8 mouse cellular contexts compared by ENCODE assay signal in the genomic region with DNA sequence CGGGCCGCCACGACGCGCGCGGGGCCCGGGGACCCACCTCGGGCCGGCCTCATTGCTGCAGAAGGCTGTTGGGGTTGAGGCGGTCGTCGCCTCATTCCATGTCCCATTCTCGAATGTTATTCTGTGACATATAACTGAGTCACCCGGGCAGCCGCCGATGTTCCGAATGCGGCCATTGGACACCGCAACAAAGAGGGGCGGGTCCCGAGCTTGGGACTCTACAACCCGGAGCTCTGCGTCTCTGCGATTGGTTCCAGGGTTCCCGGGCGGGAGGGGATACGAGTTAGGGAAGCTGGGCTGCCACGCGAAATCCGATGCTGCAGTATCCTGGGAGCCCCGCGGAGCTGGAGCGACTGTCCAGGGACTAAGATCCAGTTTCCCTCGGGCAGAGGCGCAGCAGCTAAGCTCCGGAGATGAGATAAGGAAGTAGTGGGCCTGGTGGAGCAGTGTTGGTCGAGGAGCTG. TPM values are rescaled to one million over a fixed set of nuclear protein-coding genes. Genes with fewer than 3 reads are reported as not detected.
DNase-seq lines count a peak whose midpoint lies in the region; ATAC-seq and TF ChIP-seq lines count a peak whose summit lies in the region.

A gene (minus strand): TSS at position 197 of the 464 bp plus-strand sequence.

- H3K4me1 ChIP-seq in ES-E14 (ENCODE audit: control insufficient read depth in 2 of 2, insufficient read depth in 2 of 2, low read length in 2 of 2, poor library complexity in 1 of 2): no peaks in the 10 kb centered on the region
- peaks cover 13% of the 10 kb centered on the region for H3K4me1 ChIP-seq in forebrain, embryonic 14.5 days (ENCODE audit: control insufficient read depth, insufficient read depth, low read length)
- peaks cover 16% of the 10 kb centered on the region for H3K4me1 ChIP-seq in heart, postnatal 0 days (ENCODE audit: control insufficient read depth, insufficient read depth)
- peaks cover 13% of the 10 kb centered on the region for H3K4me1 ChIP-seq in liver, embryonic 13.5 days (replicated peaks)

- H3K4me2 ChIP-seq in forebrain, embryonic 14.5 days (ENCODE audit: low read length): peak within 1 kb of the TSS; percentile 94
- peak within 1 kb of the TSS; percentile 97 for H3K4me2 ChIP-seq in heart, postnatal 0 days (ENCODE audit: low read depth, low read length)
- H3K4me2 ChIP-seq in liver, embryonic 13.5 days: peak within 1 kb of the TSS; percentile 68

- peak; percentile 83 for DNase-seq in ES-E14 (ENCODE audit: low read depth, low spot score)
- DNase-seq in c-Kit-positive CD71-negative TER-119-negative erythroid progenitor cells, embryonic 14.5 days (ENCODE audit: low read depth): peak; percentile 59
- peak; percentile 98 for DNase-seq in forebrain, embryonic 14.5 days (ENCODE audit: low spot score)
- peak; percentile 87 for DNase-seq in heart, postnatal 0 days (ENCODE audit: low spot score)
- DNase-seq in kidney, postnatal 36 days: peak; percentile 73 to 77
- peak; percentile 8 for DNase-seq in liver, embryonic 13.5 days
- peak; percentile 91 for DNase-seq in neural tube, embryonic 10.5 days (ENCODE audit: extremely low spot score, low spot score)
- peak; percentile 79 for DNase-seq in testis, postnatal 10 days (ENCODE audit: low spot score)

- no peaks in the 10 kb centered on the region for H3K27me3 ChIP-seq in forebrain, embryonic 14.5 days (replicated peaks; ENCODE audit: control insufficient read depth, insufficient read depth, low read length)
- H3K27me3 ChIP-seq in heart, postnatal 0 days (ENCODE audit: control insufficient read depth, insufficient read depth, low read length): no peaks in the 10 kb centered on the region
- H3K27me3 ChIP-seq in liver, embryonic 13.5 days: peaks cover 79% of the 10 kb centered on the region

- H3K36me3 ChIP-seq in ES-E14 (ENCODE audit: control insufficient read depth, insufficient read depth, low read length, poor library complexity, severe bottlenecking): no peaks in the 10 kb centered on the region
- peaks cover 11% of the 10 kb centered on the region for H3K36me3 ChIP-seq in forebrain, embryonic 14.5 days (ENCODE audit: control insufficient read depth, insufficient read depth, low read length)
- no peaks in the 10 kb centered on the region for H3K36me3 ChIP-seq in heart, postnatal 0 days (replicated peaks; ENCODE audit: control insufficient read depth, insufficient read depth, low read length)
- no peaks in the 10 kb centered on the region for H3K36me3 ChIP-seq in liver, embryonic 13.5 days

- H3K9me3 ChIP-seq in ES-E14 (ENCODE audit: control insufficient read depth, insufficient read depth, low read depth, low read length): no peaks in the 10 kb centered on the region
- H3K9me3 ChIP-seq in forebrain, embryonic 14.5 days (replicated peaks; ENCODE audit: control insufficient read depth, low read length): no peaks in the 10 kb centered on the region
- H3K9me3 ChIP-seq in heart, postnatal 0 days (replicated peaks; ENCODE audit: control insufficient read depth, low read length): no peaks in the 10 kb centered on the region
- no peaks in the 10 kb centered on the region for H3K9me3 ChIP-seq in liver, embryonic 13.5 days (replicated peaks)

- peak within 1 kb of the TSS; percentile 54 for H3K9ac ChIP-seq in ES-E14 (ENCODE audit: insufficient read depth, low read depth, low read length, poor library complexity, severe bottlenecking)
- H3K9ac ChIP-seq in forebrain, embryonic 14.5 days (ENCODE audit: low read length): peak within 1 kb of the TSS; percentile 94
- peak within 1 kb of the TSS; percentile 78 for H3K9ac ChIP-seq in heart, postnatal 0 days (replicated peaks; ENCODE audit: low read depth, low read length)
- H3K9ac ChIP-seq in liver, embryonic 13.5 days: peak within 1 kb of the TSS; percentile 45

- no peak for TF ChIP-seq CTCF in heart, postnatal 0 days (IDR thresholded peaks at IDR 0.05; ENCODE audit: low read depth)

- under 1% methylated on average over 38 of the region's 38 CpGs for WGBS in forebrain, embryonic 14.5 days
- WGBS in heart, postnatal 0 days: under 1% methylated on average over 38 of the region's 38 CpGs
- 1% methylated on average over 36 of the region's 38 CpGs for WGBS in liver, embryonic 13.5 days (ENCODE audit: insufficient replicate concordance)

- ATAC-seq in forebrain, embryonic 14.5 days: peak; percentile 99
- ATAC-seq in heart, postnatal 0 days (ENCODE audit: insufficient read depth, low read depth): peak; percentile 96
- peak; percentile 65 for ATAC-seq in liver, embryonic 13.5 days (ENCODE audit: low read depth)

- no peak for TF ChIP-seq EP300 in heart, postnatal 0 days (IDR thresholded peaks at IDR 0.05; ENCODE audit: low read depth)

- H3K4me3 ChIP-seq in ES-E14 (ENCODE audit: insufficient read depth in 1 of 2, low read depth in 1 of 2, low read length in 2 of 2, poor library complexity in 1 of 2, severe bottlenecking in 1 of 2): peak within 1 kb of the TSS; percentile 57 to 71
- H3K4me3 ChIP-seq in forebrain, embryonic 14.5 days (ENCODE audit: low read depth, low read length): peak within 1 kb of the TSS; percentile 71
- H3K4me3 ChIP-seq in heart, postnatal 0 days (ENCODE audit: low read depth, low read length): peak within 1 kb of the TSS; percentile 61
- H3K4me3 ChIP-seq in liver, embryonic 13.5 days (replicated peaks): peak within 1 kb of the TSS; percentile 51

- H3K27ac ChIP-seq in ES-E14 (ENCODE audit: insufficient read depth, low read depth, low read length, poor library complexity, severe bottlenecking): no peak within 1 kb of the TSS
- H3K27ac ChIP-seq in forebrain, embryonic 14.5 days (ENCODE audit: low read depth, low read length): peak within 1 kb of the TSS; percentile 92
- peak within 1 kb of the TSS; percentile 90 for H3K27ac ChIP-seq in heart, postnatal 0 days (ENCODE audit: low read depth)
- no peak within 1 kb of the TSS for H3K27ac ChIP-seq in liver, embryonic 13.5 days

- in situ Hi-C loops in ES-E14 (cut with MboI; ENCODE audit: low sequenced_read_pairs in 2 of 2, unreplicated experiment in 2 of 2): no loop called here

TF ChIP-seq in ES-E14, 5 proteins besides CTCF, POLR2A, EP300 and RAD21:
- no peak for TF ChIP-seq ZNF384 (IDR thresholded peaks at IDR 0.05; ENCODE audit: low read depth, low read length)
- TF ChIP-seq CHD2 (IDR thresholded peaks at IDR 0.05; ENCODE audit: low read depth, low read length): no peak
- TF ChIP-seq MAFK (IDR thresholded peaks at IDR 0.05; ENCODE audit: insufficient read depth, low read depth, low read length): no peak
- TF ChIP-seq ZC3H11A (IDR thresholded peaks at IDR 0.05; ENCODE audit: borderline replicate concordance, low read depth, low read length): no peak
- TF ChIP-seq HCFC1 (IDR thresholded peaks at IDR 0.05; ENCODE audit: borderline replicate concordance, insufficient read depth, low read length): no peak

RNA-seq across cellular contexts. Expression of the gene that starts here (rescaled TPM):
- total RNA-seq in ES-E14 (2012; rRNA removed): 2.2 and 2.6 TPM in 2 replicates
- 77.3 and 98.6 TPM in 2 replicates for polyA plus RNA-seq in forebrain, embryonic 14.5 days (2014; fragmentation: Nextera tagmentation; extraction: Ambion mirVana)
- total RNA-seq in heart, postnatal 0 days (2014; rRNA removed; ENCODE audit: low replicate concordance): 21.9 and 39.5 TPM in 2 replicates
- 18.9 and 23.5 TPM in 2 replicates for polyA plus RNA-seq in heart, postnatal 0 days (2015; fragmentation: Nextera tagmentation; extraction: Ambion mirVana)
- polyA plus RNA-seq in liver, embryonic 13.5 days (2015; fragmentation: Nextera tagmentation; extraction: Ambion mirVana): 1.5 and 2.1 TPM in 2 replicates

Comparison
In these comparisons a context has a peak if more than half of its experiments do, and no peak if none do; other contexts are left out.
1. DNase-seq: peak in every context shown above with its lines; median percentile 98 in forebrain, embryonic 14.5 days; 91 in neural tube, embryonic 10.5 days; 87 in heart, postnatal 0 days; 83 in ES-E14; 79 in testis, postnatal 10 days; 75 in kidney, postnatal 36 days; 59 in c-Kit-positive CD71-negative TER-119-negative erythroid progenitor cells, embryonic 14.5 days; 8 in liver, embryonic 13.5 days.
2. H3K27ac ChIP-seq: peak in forebrain, embryonic 14.5 days (single experiment) and heart, postnatal 0 days (single experiment); none in ES-E14 (single experiment) and liver, embryonic 13.5 days (single experiment).
3. Peak in every context shown above with its lines, with median percentiles within 50 percentile points of each other: H3K4me3 ChIP-seq, H3K9ac ChIP-seq, ATAC-seq and H3K4me2 ChIP-seq.